Mouse (Mus musculus): ENCODE data around the gene Sulf2. TPM values are rescaled to one million over a fixed set of nuclear protein-coding genes. Genes with fewer than 3 reads are reported as not detected.

The Sulf2 gene
- total RNA-seq, 1 experiment from 2014 or later, result 3.0 TPM

- no peak for ATAC-seq (replicated peaks in 1 of 2; ENCODE audit: insufficient read depth in 1 of 2, low FRiP score in 2 of 2, low TSS enrichment in 1 of 2, low read depth in 1 of 2, poor library complexity in 2 of 2, severe bottlenecking in 2 of 2)
These were observed 95.6 kb downstream of the Sulf2 start for GRCm38 (mm10) chr2:166059684-166060423.

- no peak for ATAC-seq (replicated peaks in 1 of 2; ENCODE audit: insufficient read depth in 1 of 2, low FRiP score in 2 of 2, low TSS enrichment in 1 of 2, low read depth in 1 of 2, poor library complexity in 2 of 2, severe bottlenecking in 2 of 2)
These were observed 101.4 kb downstream of the Sulf2 start for GRCm38 (mm10) chr2:166054002-166054539.

- ATAC-seq (replicated peaks in 1 of 2; ENCODE audit: insufficient read depth in 1 of 2, low FRiP score in 2 of 2, low TSS enrichment in 1 of 2, low read depth in 1 of 2, poor library complexity in 2 of 2, severe bottlenecking in 2 of 2), result no peak
These were observed 103.5 kb downstream of the Sulf2 start for GRCm38 (mm10) chr2:166051966-166052365.

GRCm38 (mm10) chr2:166051421-166051820, 104.0 kb downstream of the Sulf2 start:
- ATAC-seq (replicated peaks in 1 of 2; ENCODE audit: insufficient read depth in 1 of 2, low FRiP score in 2 of 2, low TSS enrichment in 1 of 2, low read depth in 1 of 2, poor library complexity in 2 of 2, severe bottlenecking in 2 of 2), result no peak

GRCm38 (mm10) chr2:166048852-166049251, 106.6 kb downstream of the Sulf2 start:
- no peak for ATAC-seq (replicated peaks in 1 of 2; ENCODE audit: insufficient read depth in 1 of 2, low FRiP score in 2 of 2, low TSS enrichment in 1 of 2, low read depth in 1 of 2, poor library complexity in 2 of 2, severe bottlenecking in 2 of 2)

- ATAC-seq (replicated peaks in 1 of 2; ENCODE audit: insufficient read depth in 1 of 2, low FRiP score in 2 of 2, low TSS enrichment in 1 of 2, low read depth in 1 of 2, poor library complexity in 2 of 2, severe bottlenecking in 2 of 2), result no peak
These were observed 107.5 kb downstream of the Sulf2 start for GRCm38 (mm10) chr2:166047931-166048330.

GRCm38 (mm10) chr2:166045549-166046501, 109.6 kb downstream of the Sulf2 start:
- peak in 1 of 2 experiments; percentile 37; a peak in 2 of 4 replicates for ATAC-seq (replicated peaks in 1 of 2; ENCODE audit: insufficient read depth in 1 of 2, low FRiP score in 2 of 2, low TSS enrichment in 1 of 2, low read depth in 1 of 2, poor library complexity in 2 of 2, severe bottlenecking in 2 of 2)

- ATAC-seq (replicated peaks in 1 of 2; ENCODE audit: insufficient read depth in 1 of 2, low FRiP score in 2 of 2, low TSS enrichment in 1 of 2, low read depth in 1 of 2, poor library complexity in 2 of 2, severe bottlenecking in 2 of 2), result peak in 1 of 2 experiments; percentile 19; a peak in 1 of 4 replicates
These were observed 110.5 kb downstream of the Sulf2 start for GRCm38 (mm10) chr2:166045006-166045405.

GRCm38 (mm10) chr2:166042542-166042941, 112.9 kb downstream of the Sulf2 start:
- no peak for ATAC-seq (replicated peaks in 1 of 2; ENCODE audit: insufficient read depth in 1 of 2, low FRiP score in 2 of 2, low TSS enrichment in 1 of 2, low read depth in 1 of 2, poor library complexity in 2 of 2, severe bottlenecking in 2 of 2)

- ATAC-seq (replicated peaks in 1 of 2; ENCODE audit: insufficient read depth in 1 of 2, low FRiP score in 2 of 2, low TSS enrichment in 1 of 2, low read depth in 1 of 2, poor library complexity in 2 of 2, severe bottlenecking in 2 of 2), result no peak
These were observed 115.8 kb downstream of the Sulf2 start for GRCm38 (mm10) chr2:166039681-166040080.

GRCm38 (mm10) chr2:166035725-166036124, 119.7 kb downstream of the Sulf2 start:
- ATAC-seq (replicated peaks in 1 of 2; ENCODE audit: insufficient read depth in 1 of 2, low FRiP score in 2 of 2, low TSS enrichment in 1 of 2, low read depth in 1 of 2, poor library complexity in 2 of 2, severe bottlenecking in 2 of 2), result peak; percentile 27 to 40; a peak in 1 of 4 replicates

GRCm38 (mm10) chr2:166034967-166035490, 120.4 kb downstream of the Sulf2 start:
- ATAC-seq (replicated peaks in 1 of 2; ENCODE audit: insufficient read depth in 1 of 2, low FRiP score in 2 of 2, low TSS enrichment in 1 of 2, low read depth in 1 of 2, poor library complexity in 2 of 2, severe bottlenecking in 2 of 2), result no peak

GRCm38 (mm10) chr2:166032628-166033027, 122.8 kb downstream of the Sulf2 start:
- no peak for ATAC-seq (replicated peaks in 1 of 2; ENCODE audit: insufficient read depth in 1 of 2, low FRiP score in 2 of 2, low TSS enrichment in 1 of 2, low read depth in 1 of 2, poor library complexity in 2 of 2, severe bottlenecking in 2 of 2)

- peak; percentile 73 to 79 for ATAC-seq (replicated peaks in 1 of 2; ENCODE audit: insufficient read depth in 1 of 2, low FRiP score in 2 of 2, low TSS enrichment in 1 of 2, low read depth in 1 of 2, poor library complexity in 2 of 2, severe bottlenecking in 2 of 2)
These were observed 124.1 kb downstream of the Sulf2 start for GRCm38 (mm10) chr2:166031120-166031929.

GRCm38 (mm10) chr2:166030256-166030995, 125.0 kb downstream of the Sulf2 start:
- ATAC-seq (replicated peaks in 1 of 2; ENCODE audit: insufficient read depth in 1 of 2, low FRiP score in 2 of 2, low TSS enrichment in 1 of 2, low read depth in 1 of 2, poor library complexity in 2 of 2, severe bottlenecking in 2 of 2), result peak; percentile 37 to 59; a peak in 2 of 4 replicates

- no peak for ATAC-seq (replicated peaks in 1 of 2; ENCODE audit: insufficient read depth in 1 of 2, low FRiP score in 2 of 2, low TSS enrichment in 1 of 2, low read depth in 1 of 2, poor library complexity in 2 of 2, severe bottlenecking in 2 of 2)
These were observed 126.2 kb downstream of the Sulf2 start for GRCm38 (mm10) chr2:166029232-166029631.

Measured in hematopoietic stem cell, adult 5-6 weeks (primary cell).